Mouse (Mus musculus): Measurements from ENCODE around the gene Fndc3a. TPM values are rescaled to one million over a fixed set of nuclear protein-coding genes. Genes with fewer than 3 reads are reported as not detected.

Gene Fndc3a
- polyA plus RNA-seq, 1 experiment from 2014 or later: 14.1 TPM

DNA sequence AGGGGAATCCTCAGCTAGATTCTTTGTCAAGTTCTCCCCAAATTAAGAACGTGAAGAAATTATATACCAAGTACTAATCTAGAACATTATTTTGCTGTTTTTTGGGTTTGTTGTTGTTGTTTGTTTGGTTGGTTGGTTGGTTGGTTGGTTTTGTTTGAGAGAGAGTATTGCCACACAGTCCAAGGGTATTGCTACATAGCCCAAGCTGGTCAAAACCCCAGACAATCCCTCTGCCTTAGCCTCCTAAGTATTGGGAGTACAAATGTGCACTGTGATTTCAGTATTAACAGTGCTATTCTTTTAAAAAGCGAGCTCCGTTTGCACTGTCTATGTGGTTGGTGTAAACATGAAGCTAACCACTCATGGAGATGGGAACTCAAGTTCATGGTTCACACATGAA is 37.9 kb downstream of the Fndc3a start:
- ATAC-seq (ENCODE audit: insufficient read depth): no peak
- H3K4me2 ChIP-seq: no peak overlapping the region
- no peaks in the 10 kb centered on the region for H3K27me3 ChIP-seq
- H3K4me3 ChIP-seq (replicated peaks): no peak overlapping the region
- H3K27ac ChIP-seq (replicated peaks): no peak overlapping the region
- H3K9ac ChIP-seq: no peak overlapping the region
- 77% methylated on average over 3 of the region's 3 CpGs for WGBS (ENCODE audit: insufficient replicate concordance)
- H3K36me3 ChIP-seq (replicated peaks): no peaks in the 10 kb centered on the region
- no peaks in the 10 kb centered on the region for H3K4me1 ChIP-seq (replicated peaks)
- no peaks in the 10 kb centered on the region for H3K9me3 ChIP-seq (replicated peaks)

DNA sequence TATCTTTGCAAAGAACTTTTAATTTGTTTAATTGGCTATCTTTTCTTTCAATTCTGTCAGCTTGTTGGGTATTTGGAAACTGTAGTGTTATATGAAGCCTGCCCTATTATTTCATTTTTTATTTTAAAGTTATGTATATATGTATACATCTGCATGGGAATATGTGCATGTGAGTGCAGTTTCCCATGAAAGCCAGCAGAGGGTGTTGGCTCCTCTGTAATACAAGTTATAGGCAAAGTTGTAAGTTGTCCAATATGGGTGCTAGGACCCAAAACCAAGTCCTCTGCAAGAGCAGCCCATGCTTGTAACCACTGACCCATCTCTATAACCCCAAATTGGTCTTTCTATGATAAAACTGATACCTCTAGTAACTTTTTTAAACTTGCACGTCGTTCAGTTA is 38.8 kb downstream of the Fndc3a start:
- H3K27me3 ChIP-seq: no peaks in the 10 kb centered on the region
- H3K4me1 ChIP-seq (replicated peaks): no peaks in the 10 kb centered on the region
- H3K27ac ChIP-seq (replicated peaks): no peak overlapping the region
- no peaks in the 10 kb centered on the region for H3K36me3 ChIP-seq (replicated peaks)
- WGBS (ENCODE audit: insufficient replicate concordance): 80% methylated on average over 2 of the region's 2 CpGs
- no peak overlapping the region for H3K4me3 ChIP-seq (replicated peaks)
- H3K4me2 ChIP-seq: no peak overlapping the region
- H3K9ac ChIP-seq: no peak overlapping the region
- no peak for ATAC-seq (ENCODE audit: insufficient read depth)
- H3K9me3 ChIP-seq (replicated peaks): no peaks in the 10 kb centered on the region

DNA sequence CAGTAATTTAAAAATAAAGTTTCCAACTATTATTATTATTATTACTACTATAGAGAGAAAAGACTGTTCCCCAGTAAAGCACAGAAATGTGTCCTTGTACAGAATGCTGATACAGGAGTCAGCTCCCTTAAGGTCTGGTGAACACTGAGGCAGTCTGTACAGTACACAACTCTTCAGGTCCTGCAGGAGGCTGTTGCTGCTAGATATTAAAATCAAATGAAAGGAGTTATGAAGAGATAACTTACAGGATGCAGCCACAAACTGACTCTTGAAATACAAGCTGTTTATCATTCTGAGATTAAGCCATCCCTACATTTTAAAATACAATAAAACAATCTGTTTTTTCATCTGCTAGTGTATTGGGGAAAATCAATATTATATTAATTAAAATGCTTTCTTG is 60.5 kb downstream of the Fndc3a start:
- Histone ChIP-seq H3K9me3 (replicated peaks) (no peaks in the 10 kb centered on the region), H3K36me3 (replicated peaks) (peaks cover 5% of the 10 kb centered on the region; the same call in 1 of the 2 replicates), H3K4me3 (replicated peaks) (no peak overlapping the region), H3K4me1 (replicated peaks) (no peaks in the 10 kb centered on the region), H3K9ac (no peak overlapping the region), H3K4me2 (no peak overlapping the region), H3K27ac (replicated peaks) (no peak overlapping the region), H3K27me3 (no peaks in the 10 kb centered on the region)
- ATAC-seq (ENCODE audit: insufficient read depth): no peak

DNA sequence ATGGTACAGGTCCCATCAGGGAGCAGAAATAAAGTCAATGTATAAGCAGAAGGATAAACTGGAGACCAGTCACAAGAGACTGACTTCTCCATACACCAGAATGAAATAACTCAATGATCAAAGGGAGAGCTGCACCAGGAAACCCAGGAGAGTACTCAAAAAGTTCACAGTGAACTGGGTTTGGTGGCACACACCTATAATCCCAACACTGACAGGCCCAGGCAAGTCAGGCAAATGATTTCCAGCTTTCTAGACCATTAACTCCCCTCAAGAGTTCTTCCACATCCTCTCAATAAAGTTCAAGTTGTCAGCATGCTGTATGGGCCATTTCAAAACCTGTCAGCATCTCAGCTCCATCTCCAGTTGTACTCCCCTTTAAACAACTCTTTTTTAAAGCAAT is 64.3 kb downstream of the Fndc3a start:
- H3K27me3 ChIP-seq: no peaks in the 10 kb centered on the region
- H3K9me3 ChIP-seq (replicated peaks): no peaks in the 10 kb centered on the region
- H3K36me3 ChIP-seq (replicated peaks): peaks cover 3% of the 10 kb centered on the region; the same call in 1 of the 2 replicates
- ATAC-seq (ENCODE audit: insufficient read depth): no peak
- H3K27ac ChIP-seq (replicated peaks): no peak overlapping the region
- no peak overlapping the region for H3K9ac ChIP-seq
- no peaks in the 10 kb centered on the region for H3K4me1 ChIP-seq (replicated peaks)
- no peak overlapping the region for H3K4me2 ChIP-seq
- H3K4me3 ChIP-seq (replicated peaks): no peak overlapping the region

DNA sequence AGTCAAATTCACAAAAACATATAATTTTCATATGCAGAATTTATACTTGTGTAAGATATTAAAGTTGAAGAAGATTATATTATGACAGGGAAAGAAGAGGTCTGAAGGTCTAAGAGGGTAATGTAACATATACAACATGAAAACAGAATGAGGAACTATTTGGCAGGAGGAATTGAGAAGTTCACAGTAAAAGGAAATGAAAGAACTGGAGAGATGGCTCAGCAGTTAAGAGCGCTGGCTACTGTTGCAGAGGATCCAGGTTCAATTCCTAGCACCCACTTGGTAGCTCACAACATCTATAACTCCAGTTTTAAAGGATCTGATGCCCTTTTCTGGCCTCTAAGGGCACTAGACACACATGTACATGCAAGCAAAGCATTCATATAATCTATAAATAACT is 65.2 kb downstream of the Fndc3a start:
- Histone ChIP-seq H3K36me3 (replicated peaks) (no peaks in the 10 kb centered on the region; the same call in 1 of the 2 replicates), H3K27ac (replicated peaks) (no peak overlapping the region), H3K27me3 (no peaks in the 10 kb centered on the region), H3K4me3 (replicated peaks) (no peak overlapping the region), H3K9me3 (replicated peaks) (no peaks in the 10 kb centered on the region), H3K4me1 (replicated peaks) (no peaks in the 10 kb centered on the region), H3K9ac (no peak overlapping the region), H3K4me2 (no peak overlapping the region)
- no peak for ATAC-seq (ENCODE audit: insufficient read depth)
- 76% methylated on average over 1 of the region's 1 CpGs for WGBS (ENCODE audit: insufficient replicate concordance)

DNA sequence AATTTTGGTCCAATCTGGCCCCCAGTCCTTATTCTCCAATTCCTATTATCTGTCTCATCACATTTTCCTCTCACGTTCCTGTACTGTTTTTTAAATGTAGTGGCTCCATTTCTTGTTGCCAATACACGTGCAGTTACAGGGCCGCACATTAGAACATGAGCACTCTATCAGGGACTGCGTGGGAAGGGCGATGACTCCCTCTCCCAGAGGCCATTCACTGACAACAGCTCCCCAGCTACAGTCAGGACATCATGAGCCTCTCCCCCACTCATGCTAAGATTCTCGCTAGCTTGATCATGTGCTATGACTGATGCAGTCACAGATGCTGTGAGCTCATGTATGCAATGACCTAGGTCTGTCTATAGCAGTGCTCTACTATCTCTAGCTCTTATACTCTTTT is 71.3 kb downstream of the Fndc3a start:
- Histone ChIP-seq H3K4me1 (replicated peaks) (no peaks in the 10 kb centered on the region), H3K9me3 (replicated peaks) (no peaks in the 10 kb centered on the region), H3K27ac (replicated peaks) (no peak overlapping the region), H3K27me3 (no peaks in the 10 kb centered on the region), H3K4me3 (replicated peaks) (no peak overlapping the region), H3K9ac (no peak overlapping the region), H3K4me2 (no peak overlapping the region), H3K36me3 (replicated peaks) (no peaks in the 10 kb centered on the region)
- no peak for ATAC-seq (ENCODE audit: insufficient read depth)
- 78% methylated on average over 6 of the region's 6 CpGs for WGBS (ENCODE audit: insufficient replicate concordance)

DNA sequence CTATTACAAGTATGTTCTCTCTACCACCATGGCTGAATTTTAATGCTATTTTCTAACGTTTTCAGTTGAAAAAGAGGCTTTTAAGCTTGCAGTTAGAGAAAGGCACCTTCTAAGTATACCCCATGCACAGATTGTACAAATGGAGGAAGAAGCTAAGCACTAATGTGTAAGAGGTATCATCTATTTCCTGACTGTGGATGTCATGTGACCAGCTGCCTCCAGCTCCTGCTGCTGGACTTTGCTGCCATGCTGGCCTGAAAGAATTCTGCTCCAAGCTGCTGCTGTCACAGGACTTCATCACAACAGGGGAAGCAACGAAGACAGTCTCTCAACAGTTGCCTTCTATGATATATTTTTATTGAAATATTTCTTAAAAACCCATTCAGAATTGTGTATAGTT is 76.2 kb downstream of the Fndc3a start:
- no peak for ATAC-seq (ENCODE audit: insufficient read depth)

DNA sequence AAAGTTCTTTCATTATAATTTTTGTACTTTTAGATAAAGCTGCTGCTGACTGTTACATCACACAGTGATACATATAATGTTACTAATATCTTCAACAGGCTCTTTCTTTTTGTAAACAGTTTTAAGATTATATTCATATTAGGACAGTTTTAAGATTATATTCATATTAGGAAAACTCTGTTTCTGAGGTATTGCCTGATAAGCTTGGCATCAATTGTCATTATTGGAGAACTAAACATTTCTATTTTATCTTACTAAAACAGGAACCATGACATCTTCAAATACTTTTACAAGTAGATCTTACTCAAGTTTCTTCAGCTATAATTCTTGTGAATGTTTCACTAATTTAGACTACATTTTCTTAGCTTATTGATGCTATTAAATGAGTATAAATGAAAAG is 84.4 kb downstream of the Fndc3a start:
- no peak for ATAC-seq (ENCODE audit: insufficient read depth)
- Histone ChIP-seq H3K4me1 (replicated peaks) (no peaks in the 10 kb centered on the region), H3K27ac (replicated peaks) (no peak overlapping the region)

More for the DNA sequence above, 76.2 kb downstream of the Fndc3a start:
- Histone ChIP-seq H3K9me3 (replicated peaks) (no peaks in the 10 kb centered on the region), H3K4me3 (replicated peaks) (no peak overlapping the region), H3K36me3 (replicated peaks) (no peaks in the 10 kb centered on the region), H3K4me1 (replicated peaks) (no peaks in the 10 kb centered on the region), H3K27ac (replicated peaks) (no peak overlapping the region), H3K4me2 (no peak overlapping the region), H3K27me3 (no peaks in the 10 kb centered on the region), H3K9ac (no peak overlapping the region)
- 41% methylated on average over 2 of the region's 2 CpGs for WGBS (ENCODE audit: insufficient replicate concordance)

DNA sequence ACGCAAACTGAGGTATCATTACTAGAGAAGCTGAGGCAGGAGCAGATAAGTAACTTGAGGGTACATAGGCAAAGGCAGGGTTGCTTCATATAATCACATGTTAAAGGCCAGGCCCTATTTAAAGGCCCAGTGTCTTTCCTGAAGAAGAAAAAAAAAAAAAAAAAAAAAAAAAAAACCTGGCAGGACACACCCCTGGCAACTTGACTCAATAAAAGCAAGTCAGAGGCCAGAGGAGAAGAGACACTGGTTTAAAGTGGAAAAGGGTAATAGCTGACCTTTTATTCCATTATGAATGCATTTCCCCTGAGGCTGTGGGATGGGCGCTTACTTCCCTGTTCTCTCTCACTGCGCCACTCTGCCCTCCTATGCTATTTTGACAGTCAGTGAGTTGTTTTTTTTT is 105.7 kb downstream of the Fndc3a start:
- Histone ChIP-seq H3K4me1 (replicated peaks) (peaks cover 16% of the 10 kb centered on the region), H3K27me3 (no peaks in the 10 kb centered on the region), H3K4me3 (replicated peaks) (no peak overlapping the region), H3K9me3 (replicated peaks) (no peaks in the 10 kb centered on the region), H3K27ac (replicated peaks) (no peak overlapping the region), H3K4me2 (no peak overlapping the region), H3K36me3 (replicated peaks) (no peaks in the 10 kb centered on the region), H3K9ac (no peak overlapping the region)
- no peak for ATAC-seq (ENCODE audit: insufficient read depth)
- WGBS (ENCODE audit: insufficient replicate concordance): 75% methylated on average over 3 of the region's 3 CpGs

More for the DNA sequence above, 84.4 kb downstream of the Fndc3a start:
- Histone ChIP-seq H3K9ac (no peak overlapping the region), H3K4me3 (replicated peaks) (no peak overlapping the region), H3K4me2 (no peak overlapping the region), H3K36me3 (replicated peaks) (no peaks in the 10 kb centered on the region), H3K27me3 (no peaks in the 10 kb centered on the region), H3K9me3 (replicated peaks) (no peaks in the 10 kb centered on the region)

DNA sequence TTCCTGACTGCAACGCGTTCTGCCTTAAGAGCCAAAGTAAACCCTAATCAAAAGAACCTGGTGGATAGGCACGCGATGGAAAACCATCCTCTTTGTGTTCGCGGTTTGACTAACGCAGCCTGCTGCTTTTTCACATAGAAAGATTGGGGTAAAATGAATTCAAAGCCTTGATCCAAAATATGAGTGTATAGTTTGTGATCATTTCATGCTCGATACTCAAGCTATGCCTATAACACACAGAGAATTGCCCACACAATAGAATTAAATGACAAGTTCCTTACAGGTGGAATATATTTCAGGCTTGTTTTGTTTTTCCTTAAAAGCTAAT is 106.6 kb downstream of the Fndc3a start:
- WGBS (ENCODE audit: insufficient replicate concordance): under 1% methylated on average over 8 of the region's 8 CpGs
- Histone ChIP-seq H3K4me3 (replicated peaks) (peak overlapping the region; percentile 67), H3K27ac (replicated peaks) (peak overlapping the region; percentile 74), H3K27me3 (no peaks in the 10 kb centered on the region), H3K4me1 (replicated peaks) (peaks cover 16% of the 10 kb centered on the region), H3K9ac (peak overlapping the region; percentile 49), H3K4me2 (peak overlapping the region; percentile 68), H3K9me3 (replicated peaks) (no peaks in the 10 kb centered on the region), H3K36me3 (replicated peaks) (no peaks in the 10 kb centered on the region)
- ATAC-seq (ENCODE audit: insufficient read depth): peak; percentile 11; the same call in 1 of the 2 replicates

DNA sequence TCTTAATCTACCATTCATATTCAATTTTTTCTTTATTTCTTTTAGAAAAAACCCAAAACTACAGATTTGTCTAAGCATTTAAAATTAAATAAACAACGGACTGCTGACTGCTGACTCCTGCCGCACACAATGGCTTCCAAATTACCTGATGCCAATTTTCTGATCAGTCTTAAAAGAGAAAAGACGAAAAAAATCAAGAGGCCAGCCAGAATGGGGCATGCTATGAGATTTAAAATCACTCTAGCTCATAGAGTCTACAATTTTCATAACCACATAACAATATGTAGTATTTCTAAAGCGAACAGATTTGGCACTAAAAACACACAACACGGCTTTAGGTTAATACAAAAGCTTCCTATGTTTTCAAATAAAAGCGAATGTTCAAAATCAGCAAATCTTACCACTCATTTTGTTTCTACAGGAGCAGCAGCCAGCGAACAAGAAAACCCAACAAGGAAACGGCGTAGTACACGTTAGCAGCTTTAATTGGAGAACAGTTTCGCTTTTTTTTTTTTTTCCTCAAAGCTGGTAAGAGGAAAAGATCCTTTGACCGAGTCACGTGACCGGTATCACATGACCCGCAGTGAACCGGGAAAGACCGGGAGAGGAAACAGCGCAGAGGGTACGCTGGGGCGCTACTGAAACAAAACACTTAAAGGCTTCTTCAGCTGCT is 107.1 kb downstream of the Fndc3a start:
- H3K27ac ChIP-seq (replicated peaks): peak overlapping the region; percentile 74
- H3K27me3 ChIP-seq: no peaks in the 10 kb centered on the region
- peaks cover 16% of the 10 kb centered on the region for H3K4me1 ChIP-seq (replicated peaks)
- ATAC-seq (ENCODE audit: insufficient read depth): peak; percentile 83
- H3K4me2 ChIP-seq: peak overlapping the region; percentile 68
- 4% methylated on average over 20 of the region's 20 CpGs for WGBS (ENCODE audit: insufficient replicate concordance)
- H3K9ac ChIP-seq: peak overlapping the region; percentile 49
- no peaks in the 10 kb centered on the region for H3K36me3 ChIP-seq (replicated peaks)
- peak overlapping the region; percentile 67 for H3K4me3 ChIP-seq (replicated peaks)
- H3K9me3 ChIP-seq (replicated peaks): no peaks in the 10 kb centered on the region

All from liver, embryonic 15.5 days (tissue).